Mouse (Mus musculus) MEL (cell line): ENCODE results near the gene Cwc15. TPM values are rescaled to one million over a fixed set of nuclear protein-coding genes. Genes with fewer than 3 reads are reported as not detected.

Source experiments
- DNase-seq: peaks from one replicate; pipeline ENCODE4 v3.0.0; 2011; ENCODE audit warnings: low read depth, low spot score
- H3K27ac ChIP-seq: 2 replicates; pipeline ENCODE4 v1.5.1; 2012; ENCODE audit warnings: low read depth, mild to moderate bottlenecking, control low read depth, low read length, moderate library complexity; ENCODE audit not compliant: control insufficient read depth
- H3K27me3 ChIP-seq, 2 experiments: fragments of 150-350 bp in 1 of 2; sonication (generic) in 1 of 2; 2 replicates each; pipeline ENCODE4 v1.6.1; 2012; ENCODE audit warnings: low read length in 2 of 2, mild to moderate bottlenecking in 2 of 2, improper control_type of control experiment in 1 of 2, moderate library complexity in 1 of 2; ENCODE audit not compliant: insufficient read depth in 2 of 2, control insufficient read depth in 1 of 2
- H3K36me3 ChIP-seq, 2 experiments: 2 replicates each; pipeline ENCODE4 v1.6.1; 2012 to 2014; ENCODE audit warnings: low read length in 2 of 2, improper control_type of control experiment in 1 of 2, inconsistent platforms in 1 of 2, mild to moderate bottlenecking in 1 of 2; ENCODE audit not compliant: insufficient read depth in 2 of 2, control insufficient read depth in 1 of 2
- H3K4me1 ChIP-seq, 2 experiments: fragments of 150-350 bp in 1 of 2; sonication (generic) in 1 of 2; 2 replicates each; pipeline ENCODE4 v1.6.1; 2012; ENCODE audit warnings: low read length in 2 of 2, improper control_type of control experiment in 1 of 2, mild to moderate bottlenecking in 1 of 2; ENCODE audit not compliant: insufficient read depth in 2 of 2, control insufficient read depth in 1 of 2
- H3K4me3 ChIP-seq, 2 experiments: fragments of 150-350 bp in 1 of 2; sonication (generic) in 1 of 2; 2 replicates each; pipeline ENCODE4 v1.5.1; 2012; ENCODE audit warnings: low read depth in 2 of 2, low read length in 2 of 2, mild to moderate bottlenecking in 2 of 2, moderate library complexity in 2 of 2, control low read depth in 1 of 2, improper control_type of control experiment in 1 of 2; ENCODE audit not compliant: control insufficient read depth in 1 of 2, insufficient read depth in 1 of 2
- H3K79me2 ChIP-seq: 2 replicates; pipeline ENCODE4 v1.6.1; 2012; ENCODE audit warnings: mild to moderate bottlenecking, low read length, moderate library complexity; ENCODE audit not compliant: control insufficient read depth, poor library complexity, insufficient read depth
- H3K9ac ChIP-seq: 2 replicates; pipeline ENCODE4 v1.6.1; 2012; ENCODE audit warnings: low read depth, mild to moderate bottlenecking, control low read depth, low read length, moderate library complexity; ENCODE audit not compliant: control insufficient read depth, poor library complexity, severe bottlenecking
- H3K9me3 ChIP-seq: fragments of 150-350 bp; sonication (generic); replicated peaks from 2 replicates; pipeline ENCODE4 v1.6.1; 2012; ENCODE audit warnings: mild to moderate bottlenecking, low read length, improper control_type of control experiment, moderate library complexity; ENCODE audit not compliant: insufficient read depth
- BHLHE40 ChIP-seq: IDR thresholded peaks from 2 replicates; pipeline ENCODE4 v1.6.1; 2012; ENCODE audit warnings: low read depth, mild to moderate bottlenecking, inconsistent platforms, low read length, improper control_type of control experiment, borderline replicate concordance
- KAT2A ChIP-seq: conservative IDR thresholded peaks from 2 replicates; pipeline ENCODE4 v1.6.1; 2012; ENCODE audit warnings: low read depth, low read length, improper control_type of control experiment, inconsistent platforms
- MAX ChIP-seq: IDR thresholded peaks from 2 replicates; pipeline ENCODE4 v1.6.1; 2011; ENCODE audit warnings: low read length, improper control_type of control experiment
- POLR2A ChIP-seq, 2 experiments: IDR thresholded peaks; 2 replicates each; pipeline ENCODE4 v1.6.1; 2011 to 2012; ENCODE audit warnings: low read length in 2 of 2, mild to moderate bottlenecking in 2 of 2, control low read depth in 1 of 2, improper control_type of control experiment in 1 of 2, low read depth in 1 of 2, moderate library complexity in 1 of 2; ENCODE audit not compliant: control insufficient read depth in 1 of 2, insufficient read depth in 1 of 2, poor library complexity in 1 of 2
- RAD21 ChIP-seq: IDR thresholded peaks from 2 replicates; pipeline ENCODE4 v1.6.1; 2011; ENCODE audit warnings: mild to moderate bottlenecking, low read depth, low read length, improper control_type of control experiment
- SMC3 ChIP-seq: IDR thresholded peaks from 2 replicates; pipeline ENCODE4 v1.6.1; 2011; ENCODE audit warnings: low read depth, low read length, improper control_type of control experiment
- TAL1 ChIP-seq: IDR thresholded peaks from 2 replicates; pipeline ENCODE4 v1.6.1; 2012; ENCODE audit warnings: mild to moderate bottlenecking, inconsistent platforms, low read length, moderate library complexity, mixed read lengths
- TCF12 ChIP-seq: IDR thresholded peaks from 2 replicates; pipeline ENCODE4 v1.6.1; 2014; ENCODE audit warnings: low read depth, mild to moderate bottlenecking, inconsistent platforms, low read length, improper control_type of control experiment, moderate library complexity
- UBTF ChIP-seq: IDR thresholded peaks from 2 replicates; pipeline ENCODE4 v1.6.1; 2012; ENCODE audit warnings: low read depth, mild to moderate bottlenecking, inconsistent platforms, low read length, improper control_type of control experiment, moderate library complexity, borderline replicate concordance; ENCODE audit not compliant: insufficient read depth
- ZC3H11A ChIP-seq: IDR thresholded peaks from 2 replicates; pipeline ENCODE4 v1.6.1; 2012; ENCODE audit warnings: low read depth, mild to moderate bottlenecking, inconsistent platforms, low read length, improper control_type of control experiment
- ZMIZ1 ChIP-seq: IDR thresholded peaks from 2 replicates; pipeline ENCODE4 v1.6.1; 2012; ENCODE audit warnings: low read depth, mild to moderate bottlenecking, inconsistent platforms, low read length, improper control_type of control experiment, moderate library complexity
- ZNF384 ChIP-seq: IDR thresholded peaks from 2 replicates; pipeline ENCODE4 v1.6.1; 2012; ENCODE audit warnings: low read depth, mild to moderate bottlenecking, inconsistent platforms, low read length, improper control_type of control experiment
- polyA plus RNA-seq, 2 experiments: library from polyadenylated mRNA; stranded (reverse) in 1 of 2; unstranded in 1 of 2; fragments of >175 nt in 1 of 2; fragments of >200 nt in 1 of 2; gene quantifications; 2 replicates each; pipeline versions ENCODE4 v1.2.1 to v1.2.4; 2012; ENCODE audit warnings: low replicate concordance in 2 of 2, low read depth in 1 of 2; ENCODE audit not compliant: insufficient read length in 2 of 2, insufficient read depth in 1 of 2, missing spikeins in 1 of 2
- total RNA-seq: library from RNA; depleted of rRNA; stranded (reverse); fragments of 300-350 nt; gene quantifications from 2 replicates; pipeline ENCODE4 v1.2.3, GENCODE M21; 2012; rRNA removed

Cwc15 gene
- total and polyA plus RNA-seq, 3 experiments: 196 to 562 (median 331) TPM

- TF ChIP-seq ZMIZ1 (no peak), POLR2A (IDR thresholded peaks at IDR 0.05; ENCODE audit: control insufficient read depth in 1 of 2, insufficient read depth in 1 of 2, low read depth in 1 of 2, low read length in 2 of 2, poor library complexity in 1 of 2) (peak in 1 of 2 experiments; percentile 20; a peak in 1 of 4 replicates), SMC3 (peak; percentile 18; the same call in 1 of the 2 replicates), BHLHE40 (peak; percentile 89), MAX (peak; percentile 88), TAL1 (peak; percentile 95), ZC3H11A (no peak), KAT2A (no peak), ZNF384 (no peak), UBTF (no peak)
Measured at GRCm38 (mm10) chr9:14559430-14559829, 59.0 kb downstream of the Cwc15 start (continued).

GRCm38 (mm10) chr9:14559996-14560395 lies 59.6 kb downstream of the Cwc15 start:
- Histone ChIP-seq H3K9ac (peak overlapping the region; percentile 5), H3K4me3 (no peak overlapping the region), H3K27ac (peak overlapping the region; percentile 31), H3K36me3 (peaks cover 0 to 16% of the 10 kb centered on the region in 2 experiments; a peak in 2 of 4 replicates), H3K79me2 (no peaks in the 10 kb centered on the region), H3K4me1 (peaks cover 11 to 26% of the 10 kb centered on the region in 2 experiments), H3K9me3 (no peaks in the 10 kb centered on the region), H3K27me3 (no peaks in the 10 kb centered on the region)
- DNase-seq: no peak
- TF ChIP-seq TCF12 (0 out of 2 replicates have a peak, but pooled peaks have one; percentile 4), RAD21 (no peak)
- TF ChIP-seq, all 39 proteins: peak for 1

Other genes starting within 250 kb of the Cwc15 start
- 1.5 and 3.3 TPM in 2 replicates for gene Sesn3, start 225.6 kb upstream of the Cwc15 start, total RNA-seq
- 1 to 10 TPM in 1 of 2 experiments, not detected in 1; 6.0 TPM for gene Sesn3, start 225.6 kb upstream of the Cwc15 start, polyA plus RNA-seq
- 20.4 and 33.7 TPM in 2 replicates for gene Endod1, start 119.1 kb upstream of the Cwc15 start, total RNA-seq
- 10 to 100 TPM in 1 of 2 experiments, not detected in 1; 31.1 TPM for gene Endod1, start 119.1 kb upstream of the Cwc15 start, polyA plus RNA-seq
- 0.56 and 0.58 TPM in 2 replicates for gene Kdm4d, start 135 bp upstream of the Cwc15 start, total RNA-seq
- under 1 TPM in 1 of 2 experiments, not detected in 1; 0.40 TPM for gene Kdm4d, start 135 bp upstream of the Cwc15 start, polyA plus RNA-seq
- gene Amotl1, start 144.4 kb downstream of the Cwc15 start, total RNA-seq: 9.1 and 9.3 TPM in 2 replicates
- 1 to 10 TPM in 1 of 2 experiments, not detected in 1; 7.4 TPM for gene Amotl1, start 144.4 kb downstream of the Cwc15 start, polyA plus RNA-seq
- 30.8 and 31.7 TPM in 2 replicates for gene Piwil4, start 240.1 kb downstream of the Cwc15 start, total RNA-seq
- 10 to 100 TPM in 1 of 2 experiments, not detected in 1; 24.8 TPM for gene Piwil4, start 240.1 kb downstream of the Cwc15 start, polyA plus RNA-seq